Mouse (Mus musculus) liver, embryonic 13.5 days (tissue): ENCODE results near the gene Xbp1. TPM values are rescaled to one million over a fixed set of nuclear protein-coding genes. Genes with fewer than 3 reads are reported as not detected.
"Not testable (repeated sequence)": the region's sequence is repeated elsewhere in the genome, so short reads cannot be mapped to it uniquely, and the experiment has no call there.

Experiments
- ATAC-seq: fragments of 200-750 bp; cut with Nextera tagmentation; 2 replicates; pipeline ENCODE4 v1.8.0; 2017; ENCODE audit warnings: low read depth, mild to moderate bottlenecking, moderate number of reproducible peaks, moderate library complexity
- DNase-seq: peaks from one replicate; pipeline ENCODE4 v3.0.0; 2022
- H3K27ac ChIP-seq: fragments of 300-500 bp; sonication (generic); 2 replicates; pipeline ENCODE4 v1.5.1; 2015; ENCODE audit warnings: moderate library complexity, mild to moderate bottlenecking, inconsistent platforms
- H3K27me3 ChIP-seq: fragments of 300-500 bp; sonication (generic); 2 replicates; pipeline ENCODE4 v1.6.1; 2015; ENCODE audit warnings: mild to moderate bottlenecking, inconsistent platforms
- H3K36me3 ChIP-seq: fragments of 300-500 bp; sonication (generic); 2 replicates; pipeline ENCODE4 v1.6.1; 2015; ENCODE audit warnings: mild to moderate bottlenecking, inconsistent platforms
- H3K4me1 ChIP-seq: fragments of 300-500 bp; sonication (generic); replicated peaks from 2 replicates; pipeline ENCODE4 v1.6.1; 2015; ENCODE audit warnings: inconsistent platforms
- H3K4me2 ChIP-seq: fragments of 300-500 bp; sonication (generic); 2 replicates; pipeline ENCODE4 v1.6.1; 2015; ENCODE audit warnings: inconsistent platforms, mild to moderate bottlenecking, moderate library complexity
- H3K4me3 ChIP-seq: fragments of 300-500 bp; sonication (generic); replicated peaks from 2 replicates; pipeline ENCODE4 v1.5.1; 2015; ENCODE audit warnings: mild to moderate bottlenecking, inconsistent platforms
- H3K9ac ChIP-seq: fragments of 300-500 bp; sonication (generic); 2 replicates; pipeline ENCODE4 v1.6.1; 2015; ENCODE audit warnings: mild to moderate bottlenecking, inconsistent platforms
- H3K9me3 ChIP-seq: fragments of 300-500 bp; sonication (generic); replicated peaks from 2 replicates; pipeline ENCODE4 v1.6.1; 2016; ENCODE audit warnings: inconsistent platforms
- WGBS: fragments of 180-500 bp; shearing (Covaris S2); methylation state at CpG from one replicate; pipeline ENCODE4 v1.1.7; 2015; ENCODE audit not compliant: insufficient replicate concordance; 5-methylcytosine and 5-hydroxymethylcytosine counted together
- polyA plus RNA-seq: library from polyadenylated mRNA; unstranded; fragments of >200 nt; fragmentation: Nextera tagmentation; extraction: Ambion mirVana; gene quantifications from 2 replicates; pipeline ENCODE4 v1.2.1, GENCODE M21; 2015

Xbp1 gene
- polyA plus RNA-seq, 1 experiment from 2014 or later, result 82.1 TPM

DNA sequence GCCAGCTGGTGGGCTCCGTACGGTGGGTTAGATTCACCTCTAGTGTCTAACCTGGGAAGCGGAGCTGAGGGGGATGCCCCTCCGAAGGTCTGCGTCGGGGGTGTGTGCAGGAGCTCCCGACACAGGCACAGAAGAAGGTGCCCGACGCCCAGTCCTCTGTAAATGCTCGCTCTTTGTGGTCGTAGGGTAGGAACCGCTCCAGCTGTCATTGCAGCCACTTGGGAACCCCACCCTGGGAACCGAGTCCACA lies 732 bp downstream of the Xbp1 start:
- Histone ChIP-seq H3K9ac (peak overlapping the region; percentile 98), H3K4me3 (peak overlapping the region; percentile 94), H3K27me3 (no peaks in the 10 kb centered on the region), H3K4me2 (peak overlapping the region; percentile 89), H3K9me3 (no peaks in the 10 kb centered on the region), H3K27ac (peak overlapping the region; percentile 95), H3K4me1 (peaks cover 33% of the 10 kb centered on the region), H3K36me3 (peaks cover 40% of the 10 kb centered on the region)
- no peak for DNase-seq
- ATAC-seq, result peak; percentile 22
- under 1% methylated on average over 13 of the region's 13 CpGs for WGBS

- ATAC-seq (peak; percentile 61), DNase-seq (peak; percentile 65)
- no peaks in the 10 kb centered on the region for H3K9me3 ChIP-seq
- H3K27me3 ChIP-seq, result no peaks in the 10 kb centered on the region
- under 1% methylated on average over 34 of the region's 34 CpGs for WGBS
- peak overlapping the region; percentile 98 for H3K9ac ChIP-seq
- peak overlapping the region; percentile 94 for H3K4me3 ChIP-seq
- H3K36me3 ChIP-seq, result peaks cover 45% of the 10 kb centered on the region
- peaks cover 33% of the 10 kb centered on the region for H3K4me1 ChIP-seq
- peak overlapping the region; percentile 95 for H3K27ac ChIP-seq
- peak overlapping the region; percentile 89 for H3K4me2 ChIP-seq
Measured at GRCm38 (mm10) chr11:5521516-5522291, 1.2 kb downstream of the Xbp1 start.

- 86% methylated on average over 11 of the region's 11 CpGs for WGBS
- no peak for ATAC-seq
- H3K4me3 ChIP-seq, result peak overlapping the region; percentile 94
- H3K27me3 ChIP-seq, result no peaks in the 10 kb centered on the region
- peak overlapping the region; percentile 89 for H3K4me2 ChIP-seq
- H3K9me3 ChIP-seq, result no peaks in the 10 kb centered on the region
- peak overlapping the region; percentile 98 for H3K9ac ChIP-seq
- H3K27ac ChIP-seq, result peak overlapping the region; percentile 95; the same call in 1 of the 2 replicates
- DNase-seq, result no peak
- peaks cover 53% of the 10 kb centered on the region for H3K36me3 ChIP-seq
- H3K4me1 ChIP-seq, result peaks cover 33% of the 10 kb centered on the region
Measured at GRCm38 (mm10) chr11:5522798-5523415, 2.4 kb downstream of the Xbp1 start.

GRCm38 (mm10) chr11:5525418-5525817 lies 5.0 kb downstream of the Xbp1 start:
- Histone ChIP-seq H3K27me3 (no peaks in the 10 kb centered on the region), H3K4me2 (no peak overlapping the region), H3K36me3 (peaks cover 77% of the 10 kb centered on the region), H3K4me1 (peaks cover 29% of the 10 kb centered on the region), H3K27ac (no peak overlapping the region), H3K4me3 (no peak overlapping the region), H3K9me3 (no peaks in the 10 kb centered on the region), H3K9ac (no peak overlapping the region)
- DNase-seq (no peak), ATAC-seq (no peak)
- WGBS, result 76% methylated on average over 4 of the region's 4 CpGs

GRCm38 (mm10) chr11:5526573-5527439 lies 6.3 kb downstream of the Xbp1 start:
- no peak overlapping the region for H3K27ac ChIP-seq
- 75% methylated on average over 7 of the region's 7 CpGs for WGBS
- no peak overlapping the region for H3K4me3 ChIP-seq
- DNase-seq, result no peak
- no peak overlapping the region for H3K4me2 ChIP-seq
- no peaks in the 10 kb centered on the region for H3K9me3 ChIP-seq
- H3K27me3 ChIP-seq, result no peaks in the 10 kb centered on the region
- H3K36me3 ChIP-seq, result peaks cover 91% of the 10 kb centered on the region
- no peak for ATAC-seq
- peaks cover 29% of the 10 kb centered on the region for H3K4me1 ChIP-seq
- no peak overlapping the region for H3K9ac ChIP-seq

- WGBS, result 81% methylated on average over 5 of the region's 5 CpGs
- no peak for DNase-seq
Measured at GRCm38 (mm10) chr11:5527865-5528523, 7.5 kb downstream of the Xbp1 start.

DNA sequence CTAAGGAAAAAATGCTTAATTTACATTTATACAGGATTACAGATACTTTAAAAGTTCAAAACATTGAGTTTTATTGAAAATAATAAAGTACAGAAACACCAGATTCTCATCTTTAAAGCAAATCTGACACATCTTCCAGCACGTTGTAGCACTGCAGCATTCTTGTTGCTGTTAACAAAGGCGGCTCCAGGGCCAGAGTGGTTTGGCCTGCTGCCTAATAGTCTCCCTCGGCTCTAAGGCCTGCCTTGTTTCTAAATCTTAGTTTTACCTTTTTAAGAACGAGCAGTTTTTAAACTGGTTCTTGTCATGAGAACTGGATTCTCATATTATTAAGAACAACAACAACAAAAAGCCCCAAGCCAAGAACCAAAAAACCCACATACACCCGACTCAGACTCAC lies 8.4 kb downstream of the Xbp1 start:
- Histone ChIP-seq H3K27ac (no peak overlapping the region), H3K27me3 (no peaks in the 10 kb centered on the region), H3K4me1 (peaks cover 11% of the 10 kb centered on the region), H3K9ac (no peak overlapping the region), H3K4me2 (no peak overlapping the region), H3K9me3 (no peaks in the 10 kb centered on the region), H3K36me3 (peaks cover 95% of the 10 kb centered on the region), H3K4me3 (no peak overlapping the region)
- DNase-seq (no peak), ATAC-seq (no peak)
- WGBS, result 72% methylated on average over 5 of the region's 5 CpGs

More at GRCm38 (mm10) chr11:5527865-5528523, 7.5 kb downstream of the Xbp1 start:
- H3K36me3 ChIP-seq, result peaks cover 95% of the 10 kb centered on the region
- no peak overlapping the region for H3K4me2 ChIP-seq
- H3K4me1 ChIP-seq, result peaks cover 19% of the 10 kb centered on the region
- no peak overlapping the region for H3K27ac ChIP-seq
- no peaks in the 10 kb centered on the region for H3K9me3 ChIP-seq
- no peak for ATAC-seq
- H3K9ac ChIP-seq, result no peak overlapping the region
- H3K4me3 ChIP-seq, result no peak overlapping the region
- no peaks in the 10 kb centered on the region for H3K27me3 ChIP-seq

GRCm38 (mm10) chr11:5530172-5530571 lies 9.7 kb downstream of the Xbp1 start:
- DNase-seq (no peak), ATAC-seq (no peak)
- Histone ChIP-seq H3K27ac (no peak overlapping the region), H3K9ac (no peak overlapping the region), H3K27me3 (no peaks in the 10 kb centered on the region), H3K36me3 (peaks cover 95% of the 10 kb centered on the region), H3K9me3 (no peaks in the 10 kb centered on the region), H3K4me2 (no peak overlapping the region), H3K4me3 (no peak overlapping the region), H3K4me1 (peaks cover 4% of the 10 kb centered on the region; the same call in 1 of the 2 replicates)
- WGBS, result 73% methylated on average over 5 of the region's 5 CpGs

DNA sequence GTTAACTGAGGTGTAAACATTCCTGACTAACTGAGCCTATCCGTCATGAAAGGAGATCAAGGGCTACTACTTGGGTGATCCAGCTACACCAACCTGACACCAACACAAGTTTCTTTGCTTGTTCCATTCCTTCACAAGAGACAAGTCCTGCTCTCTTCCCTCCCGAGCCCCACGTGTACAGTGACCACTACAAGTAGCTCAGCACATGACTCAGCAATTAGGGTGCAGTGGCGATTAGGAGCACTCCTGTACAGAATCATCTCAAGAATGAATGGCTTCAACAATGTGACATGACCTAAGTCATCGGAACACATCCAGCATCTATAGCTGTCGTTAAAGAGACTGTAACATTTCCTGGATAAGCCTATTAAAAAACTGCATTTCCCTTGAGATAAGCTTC lies 10.3 kb downstream of the Xbp1 start:
- Histone ChIP-seq H3K9ac (no peak overlapping the region), H3K9me3 (no peaks in the 10 kb centered on the region), H3K36me3 (peaks cover 91% of the 10 kb centered on the region), H3K4me3 (no peak overlapping the region), H3K27ac (no peak overlapping the region), H3K4me1 (peaks cover 4% of the 10 kb centered on the region; the same call in 1 of the 2 replicates), H3K4me2 (no peak overlapping the region), H3K27me3 (no peaks in the 10 kb centered on the region)
- DNase-seq (no peak), ATAC-seq (0 out of 2 replicates have a peak, but pooled peaks have one; percentile 34)
- 55% methylated on average over 6 of the region's 6 CpGs for WGBS

DNA sequence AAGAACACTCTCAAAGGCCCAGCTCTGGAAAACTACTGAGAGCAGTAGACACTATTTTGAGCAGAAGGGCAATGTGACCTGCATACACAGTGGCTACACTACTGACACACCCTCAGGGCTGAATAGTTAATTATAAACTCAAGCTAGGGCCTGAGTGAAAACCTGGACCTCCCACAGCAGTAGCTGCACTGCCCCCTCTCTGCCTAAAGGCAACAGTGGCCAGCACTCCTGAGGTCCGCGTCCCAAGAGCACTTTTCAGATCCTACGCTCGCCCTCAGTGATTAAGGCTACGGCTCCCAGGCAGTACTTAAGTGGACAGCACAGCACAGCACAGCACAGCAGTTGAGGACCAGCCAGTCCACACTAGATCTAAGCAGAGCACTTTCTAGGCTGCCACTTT lies 12.6 kb downstream of the Xbp1 start:
- Histone ChIP-seq H3K36me3 (peaks cover 82% of the 10 kb centered on the region), H3K4me2 (no peak overlapping the region), H3K9ac (no peak overlapping the region), H3K9me3 (no peaks in the 10 kb centered on the region), H3K27ac (no peak overlapping the region), H3K27me3 (no peaks in the 10 kb centered on the region), H3K4me1 (peaks cover 6% of the 10 kb centered on the region; the same call in 1 of the 2 replicates), H3K4me3 (no peak overlapping the region)
- DNase-seq (no peak), ATAC-seq (peak; percentile 36; the same call in 1 of the 2 replicates)
- WGBS, result 79% methylated on average over 5 of the region's 5 CpGs

DNA sequence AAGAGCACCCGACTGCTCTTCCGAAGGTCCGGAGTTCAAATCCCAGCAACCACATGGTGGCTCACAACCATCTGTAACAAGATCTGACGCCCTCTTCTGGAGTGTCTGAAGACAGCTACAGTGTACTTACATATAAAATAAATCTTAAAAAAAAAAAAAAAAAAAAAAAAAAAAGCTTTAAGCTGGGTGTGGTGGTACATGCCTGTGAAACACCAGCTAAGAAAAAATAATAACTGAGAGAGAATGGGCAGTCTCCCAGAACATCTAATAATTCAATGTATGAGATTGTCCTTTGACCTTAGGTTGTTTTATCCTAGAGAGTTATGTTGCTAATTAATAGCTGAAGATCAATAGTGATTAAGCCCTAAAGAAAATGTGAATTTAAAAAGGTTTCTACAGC lies 17.0 kb downstream of the Xbp1 start:
- H3K27me3 ChIP-seq, ATAC-seq: not testable (repeated sequence)

More for the DNA sequence above, 17.0 kb downstream of the Xbp1 start:
- not testable (repeated sequence) for H3K9ac ChIP-seq, DNase-seq, H3K9me3 ChIP-seq, H3K27ac ChIP-seq, H3K4me2 ChIP-seq, H3K4me3 ChIP-seq
- H3K36me3 ChIP-seq, result peaks cover 57% of the 10 kb centered on the region
- H3K4me1 ChIP-seq, result peaks cover 35% of the 10 kb centered on the region
- 86% methylated on average over 4 of the region's 4 CpGs for WGBS
